Mouse (Mus musculus) heart, embryonic 11.5 days (tissue): ENCODE data around the gene Ufsp1. TPM values are rescaled to one million over a fixed set of nuclear protein-coding genes. Genes with fewer than 3 reads are reported as not detected.
A peak's percentile ranks its signal among the peaks of the same experiment; 100 is the strongest.
"Not testable (repeated sequence)": the region's sequence is repeated elsewhere in the genome, so short reads cannot be mapped to it uniquely, and the experiment has no call there.

Experiments used
- ATAC-seq: fragments of 200-750 bp; cut with Nextera tagmentation; replicated peaks from 2 replicates; pipeline ENCODE4 v1.8.0; 2017; ENCODE audit warnings: moderate library complexity; ENCODE audit not compliant: insufficient number of reproducible peaks, low FRiP score, low TSS enrichment
- H3K27ac ChIP-seq: fragments of 300-500 bp; sonication (generic); 2 replicates; pipeline ENCODE4 v1.5.1; 2014; ENCODE audit warnings: mild to moderate bottlenecking, low read depth, low read length
- H3K27me3 ChIP-seq: fragments of 300-500 bp; sonication (generic); 2 replicates; pipeline ENCODE4 v1.6.1; 2014; ENCODE audit warnings: mild to moderate bottlenecking, low read length, mixed read lengths; ENCODE audit not compliant: control insufficient read depth, insufficient read depth
- H3K36me3 ChIP-seq: fragments of 300-500 bp; sonication (generic); 2 replicates; pipeline ENCODE4 v1.6.1; 2014; ENCODE audit warnings: mild to moderate bottlenecking, low read length, moderate library complexity, mixed read lengths; ENCODE audit not compliant: control insufficient read depth, insufficient read depth
- H3K4me1 ChIP-seq: fragments of 300-500 bp; sonication (generic); 2 replicates; pipeline ENCODE4 v1.6.1; 2014; ENCODE audit warnings: low read length; ENCODE audit not compliant: control insufficient read depth, insufficient read depth
- H3K4me2 ChIP-seq: fragments of 300-500 bp; sonication (generic); 2 replicates; pipeline ENCODE4 v1.6.1; 2014; ENCODE audit warnings: mild to moderate bottlenecking, moderate library complexity
- H3K4me3 ChIP-seq: fragments of 300-500 bp; sonication (generic); 2 replicates; pipeline ENCODE4 v1.5.1; 2014; ENCODE audit warnings: low read depth, low read length
- H3K9ac ChIP-seq: fragments of 300-500 bp; sonication (generic); 2 replicates; pipeline ENCODE4 v1.6.1; 2014; ENCODE audit warnings: mild to moderate bottlenecking, low read depth, low read length, moderate library complexity
- H3K9me3 ChIP-seq: fragments of 300-500 bp; sonication (generic); replicated peaks from 2 replicates; pipeline ENCODE4 v1.6.1; 2016; ENCODE audit warnings: low read length; ENCODE audit not compliant: control insufficient read depth
- WGBS: fragments of 180-500 bp; shearing (Covaris S2); extraction: QIAGEN DNeasy Blood & Tissue Kit; methylation state at CpG from one replicate; pipeline ENCODE4 v1.1.7; 2014; ENCODE audit not compliant: insufficient replicate concordance; 5-methylcytosine and 5-hydroxymethylcytosine counted together
- polyA plus RNA-seq: library from polyadenylated mRNA; unstranded; fragments of >200 nt; fragmentation: Nextera tagmentation; extraction: Ambion mirVana; gene quantifications from 2 replicates; pipeline ENCODE4 v1.2.1, GENCODE M21; 2014

Gene Ufsp1
- 9.1 and 10.3 TPM in 2 replicates for polyA plus RNA-seq

- Histone ChIP-seq H3K27me3 (peaks cover 30% of the 10 kb centered on the region), H3K27ac (peak within 1 kb of the TSS; percentile 89), H3K9ac (peak within 1 kb of the TSS; percentile 82), H3K4me3 (peak within 1 kb of the TSS; percentile 51), H3K36me3 (peaks cover 28% of the 10 kb centered on the region), H3K9me3 (no peaks in the 10 kb centered on the region), H3K4me1 (peaks cover 17% of the 10 kb centered on the region), H3K4me2 (peak within 1 kb of the TSS; percentile 96)
- WGBS: under 1% methylated on average over 52 of the region's 52 CpGs
- peak; percentile 87 for ATAC-seq
Measured at GRCm38 (mm10) chr5:137293839-137294743, at the start of gene Ufsp1. TSS of gene Ufsp1 (plus strand) at chr5:137294629.

GRCm38 (mm10) chr5:137263897-137264720 lies 30.3 kb upstream of the Ufsp1 start:
- ATAC-seq: no peak
- Histone ChIP-seq H3K4me1 (no peaks in the 10 kb centered on the region), H3K4me3 (no peak overlapping the region), H3K9ac (no peak overlapping the region), H3K9me3 (no peaks in the 10 kb centered on the region), H3K36me3 (no peaks in the 10 kb centered on the region), H3K4me2 (no peak overlapping the region), H3K27ac (no peak overlapping the region), H3K27me3 (no peaks in the 10 kb centered on the region)
- WGBS: 73% methylated on average over 14 of the region's 14 CpGs

GRCm38 (mm10) chr5:137264787-137265186 lies 29.6 kb upstream of the Ufsp1 start:
- no peak overlapping the region for H3K4me2 ChIP-seq
- no peak overlapping the region for H3K9ac ChIP-seq
- no peaks in the 10 kb centered on the region for H3K9me3 ChIP-seq
- 78% methylated on average over 11 of the region's 11 CpGs for WGBS
- ATAC-seq: no peak
- H3K4me1 ChIP-seq: no peaks in the 10 kb centered on the region
- H3K4me3 ChIP-seq: no peak overlapping the region
- no peaks in the 10 kb centered on the region for H3K27me3 ChIP-seq
- H3K36me3 ChIP-seq: no peaks in the 10 kb centered on the region
- H3K27ac ChIP-seq: no peak overlapping the region

- peaks cover 5% of the 10 kb centered on the region; the same call in 1 of the 2 replicates for H3K9me3 ChIP-seq
- no peak overlapping the region for H3K4me3 ChIP-seq
- no peak for ATAC-seq
- H3K9ac ChIP-seq: no peak overlapping the region
- no peaks in the 10 kb centered on the region for H3K4me1 ChIP-seq
- H3K36me3 ChIP-seq: no peaks in the 10 kb centered on the region
- no peak overlapping the region for H3K27ac ChIP-seq
- 0 out of 2 replicates have a peak overlapping the region, but pooled peaks have one; percentile 3 for H3K4me2 ChIP-seq
- no peaks in the 10 kb centered on the region for H3K27me3 ChIP-seq
- WGBS: 28% methylated on average over 16 of the region's 18 CpGs
Measured at GRCm38 (mm10) chr5:137268131-137268910, 26.1 kb upstream of the Ufsp1 start.

- Histone ChIP-seq H3K9me3 (peaks cover 6% of the 10 kb centered on the region; the same call in 1 of the 2 replicates), H3K27me3 (no peaks in the 10 kb centered on the region), H3K27ac (no peak overlapping the region), H3K9ac (no peak overlapping the region), H3K4me3 (no peak overlapping the region), H3K4me1 (no peaks in the 10 kb centered on the region), H3K4me2 (no peak overlapping the region), H3K36me3 (no peaks in the 10 kb centered on the region)
- WGBS: 65% methylated on average over 18 of the region's 18 CpGs
- no peak for ATAC-seq
Measured at GRCm38 (mm10) chr5:137277360-137278342, 16.8 kb upstream of the Ufsp1 start.

GRCm38 (mm10) chr5:137284411-137284810 lies 10.0 kb upstream of the Ufsp1 start:
- H3K4me2 ChIP-seq, H3K4me3 ChIP-seq, H3K27ac ChIP-seq, H3K9ac ChIP-seq, ATAC-seq, H3K36me3 ChIP-seq, H3K9me3 ChIP-seq: not testable (repeated sequence)
- WGBS: 74% methylated on average over 5 of the region's 6 CpGs
- H3K4me1 ChIP-seq: peaks cover 21% of the 10 kb centered on the region
- peaks cover 21% of the 10 kb centered on the region for H3K27me3 ChIP-seq

GRCm38 (mm10) chr5:137285045-137285444 lies 9.4 kb upstream of the Ufsp1 start:
- Histone ChIP-seq H3K27ac (no peak overlapping the region), H3K9ac (no peak overlapping the region), H3K4me1 (peaks cover 27% of the 10 kb centered on the region), H3K27me3 (peaks cover 27% of the 10 kb centered on the region), H3K4me3 (no peak overlapping the region), H3K9me3 (no peaks in the 10 kb centered on the region; the same call in 1 of the 2 replicates), H3K4me2 (no peak overlapping the region), H3K36me3 (no peaks in the 10 kb centered on the region)
- WGBS: 54% methylated on average over 5 of the region's 5 CpGs
- ATAC-seq: no peak
